Mouse (Mus musculus): ENCODE measurements around the gene Smad6.

DNA sequence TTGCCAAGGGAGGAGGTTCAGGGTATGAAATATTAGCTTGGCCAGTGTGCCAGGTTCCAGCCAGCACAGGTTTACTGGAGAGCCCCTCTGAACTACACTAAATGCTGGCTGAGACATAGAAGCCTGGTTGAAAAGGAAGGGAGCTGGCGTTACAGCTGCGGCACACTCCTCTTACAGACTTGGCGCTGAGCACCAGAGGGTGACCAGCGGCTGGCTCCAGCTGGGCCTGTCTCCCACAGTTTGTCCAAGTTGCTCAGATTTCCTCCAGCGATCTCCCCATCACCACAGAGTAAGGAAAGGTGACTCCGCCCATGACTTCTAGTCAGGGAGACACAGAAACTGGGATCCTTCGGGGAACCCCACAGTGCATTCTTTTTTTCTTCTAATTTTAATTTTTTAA, 95.5 kb downstream of the Smad6 start:
- TF ChIP-seq CTCF (IDR thresholded peaks at IDR 0.05; ENCODE audit: low read depth) (no peak), EP300 (IDR thresholded peaks at IDR 0.05; ENCODE audit: low read depth) (no peak)
